Mouse (Mus musculus): ENCODE results near the gene Dtnb.

Gene Dtnb

DNA sequence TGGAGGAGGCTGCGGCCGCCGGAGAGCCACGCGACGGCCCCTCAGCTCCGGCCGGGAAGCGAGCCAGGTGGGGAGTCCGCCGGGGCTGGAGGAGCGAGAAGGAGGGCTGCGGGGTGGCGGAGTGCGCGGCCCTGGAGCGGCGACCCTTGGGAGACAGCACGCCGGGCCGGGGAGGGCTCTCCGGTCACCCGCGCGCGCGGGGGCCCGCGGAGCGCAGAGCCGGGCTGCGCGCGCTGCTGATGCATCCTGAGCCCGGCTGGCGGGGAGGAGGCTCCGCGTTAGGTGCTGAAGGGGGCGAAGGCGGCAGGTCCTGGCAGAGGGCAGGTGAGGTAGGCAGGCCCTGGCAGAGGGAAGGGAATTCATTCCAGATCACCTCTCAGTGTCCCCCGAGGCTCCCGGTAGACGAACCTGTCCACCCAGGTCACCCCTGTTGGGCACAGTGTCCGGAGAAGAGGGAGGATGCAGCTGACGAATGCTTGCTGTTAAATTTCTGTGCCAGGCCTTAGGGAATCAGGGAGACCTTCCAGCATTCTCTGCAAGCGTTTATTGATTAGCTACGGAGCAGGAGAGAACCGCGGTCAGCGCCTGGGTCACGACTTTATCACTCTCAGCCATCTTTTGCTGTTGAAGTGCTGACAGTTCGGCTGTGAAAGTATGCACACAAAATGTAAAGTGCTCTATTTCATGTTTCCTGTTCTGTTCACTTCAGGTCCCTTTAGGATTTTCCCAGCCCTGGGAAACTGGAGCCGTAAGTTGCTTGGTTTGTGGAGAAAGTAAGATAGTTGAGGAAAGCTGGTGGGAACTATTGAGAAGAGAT is 608 bp downstream of the Dtnb start:
- peak; percentile 70 for DNase-seq (ENCODE audit: low read depth)

DNA sequence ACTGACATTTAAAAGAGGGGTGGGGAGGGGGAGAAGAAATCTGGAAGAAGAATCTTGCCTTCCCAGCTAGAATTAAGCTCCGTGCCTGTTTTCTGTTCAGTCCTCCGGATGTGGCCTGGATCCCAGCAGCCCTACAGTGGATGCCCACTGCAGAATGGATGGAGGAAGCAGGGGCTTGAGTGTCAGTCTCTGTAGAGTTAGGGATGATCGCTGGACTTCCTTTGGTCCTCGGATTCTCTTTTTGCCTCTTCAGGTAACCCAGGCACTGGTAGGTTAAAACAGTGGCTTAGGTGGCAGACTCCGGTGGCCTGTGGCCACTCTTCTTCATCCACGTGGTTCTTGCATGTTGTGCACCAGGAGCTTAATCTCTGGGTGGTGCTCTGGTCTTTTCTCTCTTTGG is 1.2 kb downstream of the Dtnb start:
- no peak for DNase-seq (ENCODE audit: low read depth)

DNA sequence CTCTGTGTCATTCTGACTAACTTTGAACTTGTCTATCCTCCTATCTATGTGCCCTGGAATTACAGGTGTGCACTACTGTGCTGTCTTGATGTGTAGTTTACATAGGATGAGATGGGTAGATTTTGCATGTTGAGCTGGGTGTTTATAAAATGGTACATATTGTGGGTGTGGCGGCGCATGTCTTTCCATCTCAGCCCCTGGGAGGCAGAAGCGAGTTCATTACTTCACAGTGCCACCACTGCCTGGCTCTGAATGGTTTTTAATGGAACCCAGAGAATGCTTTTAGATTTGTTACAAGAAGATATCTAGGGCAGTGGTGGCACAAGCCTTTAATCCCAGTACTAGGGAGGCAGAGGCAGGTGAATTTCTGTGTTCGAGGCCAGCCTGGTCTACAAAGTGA is 2.5 kb downstream of the Dtnb start:
- peak; percentile 45 for DNase-seq (ENCODE audit: low read depth)

DNA sequence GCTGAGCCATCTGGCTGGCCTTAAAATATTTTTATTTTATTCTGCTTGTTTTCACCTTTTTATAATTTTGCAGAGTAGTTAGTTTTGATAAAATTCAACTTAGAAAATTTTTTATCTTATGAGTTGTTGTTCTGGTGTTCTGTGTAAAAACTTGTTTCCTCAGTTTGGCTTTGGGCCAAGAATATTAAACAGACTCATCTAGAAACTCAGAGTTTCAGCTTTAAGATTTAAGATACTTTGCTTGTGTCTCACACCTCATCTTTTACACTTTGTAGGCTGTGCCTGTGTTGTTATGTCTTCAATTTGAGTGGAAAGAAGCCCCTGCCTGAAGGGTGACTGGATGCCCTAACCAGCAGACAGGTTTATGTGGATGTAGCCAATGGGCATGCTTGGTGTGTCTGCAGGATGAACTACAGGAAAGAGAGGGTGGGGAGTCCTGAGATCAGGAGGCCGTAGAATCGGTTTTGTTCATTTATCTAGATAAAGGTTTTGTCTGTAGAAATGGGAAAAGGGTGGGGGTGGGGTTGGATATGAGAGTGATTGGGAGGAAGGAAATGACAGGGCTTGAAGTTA is 7.9 kb downstream of the Dtnb start:
- peak; percentile 43 for DNase-seq (ENCODE audit: low read depth)

DNA sequence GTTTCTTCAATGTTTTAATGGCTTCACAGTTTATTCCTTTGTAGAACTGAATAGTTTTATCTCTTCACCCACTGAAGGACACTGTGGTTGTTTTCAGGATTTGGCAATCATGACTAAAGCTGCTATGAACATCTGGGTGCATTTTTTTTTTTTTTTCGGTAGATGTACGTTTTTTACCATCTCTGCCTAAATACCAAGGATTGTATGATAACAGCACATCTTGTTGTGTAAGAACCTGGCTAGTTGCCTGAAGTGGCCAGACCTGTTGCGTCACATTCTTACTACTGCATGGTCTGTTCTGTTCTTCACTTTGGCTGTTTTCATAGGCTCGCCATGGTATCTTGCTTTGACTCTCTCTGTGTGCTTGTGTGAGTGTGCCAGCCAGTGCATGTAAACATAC is 10.4 kb downstream of the Dtnb start:
- peak; percentile 95 for DNase-seq (ENCODE audit: low read depth)

DNA sequence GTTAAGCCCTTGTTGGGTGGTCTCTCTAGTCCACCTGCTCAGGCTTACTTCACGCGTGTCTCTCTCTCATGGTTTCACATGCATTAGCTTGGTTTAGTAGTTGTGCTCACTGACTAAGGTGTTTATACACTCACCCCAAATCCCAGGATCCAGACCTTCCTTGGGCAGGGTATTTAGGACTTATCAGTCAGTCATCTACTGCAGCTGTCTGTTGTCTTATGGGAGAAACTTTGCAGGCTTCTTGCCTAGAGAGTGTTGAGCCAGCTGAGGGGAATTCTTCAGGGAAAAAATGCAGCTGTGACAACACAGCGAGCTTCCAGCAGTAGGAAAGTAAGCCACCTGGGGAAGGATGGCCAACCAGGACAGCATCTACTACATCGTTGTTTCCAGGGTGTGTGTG is 13.3 kb downstream of the Dtnb start:
- no peak for DNase-seq (ENCODE audit: low read depth)

DNA sequence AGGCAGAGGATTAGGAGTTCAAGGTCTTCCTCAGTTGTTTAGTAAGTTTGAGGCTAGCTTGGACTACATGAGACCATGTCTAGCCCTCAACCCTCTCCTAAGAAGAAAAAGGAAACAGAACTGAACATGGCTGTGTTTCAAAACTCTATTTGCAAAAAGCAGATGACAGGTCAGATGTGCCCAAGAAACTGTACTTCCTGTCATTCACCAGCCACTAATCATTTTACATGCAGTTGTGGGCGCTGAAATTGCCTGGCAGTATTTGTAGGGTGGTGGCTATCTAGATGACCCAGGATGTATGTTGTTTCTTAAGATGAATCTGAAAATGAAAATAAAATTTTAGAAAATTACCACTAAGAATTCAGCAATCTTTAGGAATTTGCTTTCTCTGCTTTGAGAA is 14.8 kb downstream of the Dtnb start:
- no peak for DNase-seq (ENCODE audit: low read depth)

DNA sequence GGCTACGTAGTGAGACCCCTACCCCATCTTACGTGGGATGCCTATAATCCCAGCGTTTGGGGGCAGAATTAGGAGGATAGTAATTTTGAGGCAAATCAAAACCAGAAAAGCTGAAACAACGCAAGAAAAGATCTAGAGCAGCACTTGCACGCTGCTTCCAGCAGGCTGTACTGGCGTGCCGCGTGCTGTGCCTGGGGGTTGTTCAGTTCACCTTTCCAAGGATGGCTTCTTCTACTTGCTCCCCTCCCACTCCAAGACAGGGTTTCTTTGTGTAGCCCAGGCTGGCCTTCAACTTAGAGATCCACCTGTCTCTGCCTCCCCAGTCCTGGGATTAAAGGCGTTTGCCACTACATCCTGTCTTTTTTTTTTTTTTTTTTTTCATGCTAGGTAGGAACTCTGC is 17.9 kb downstream of the Dtnb start:
- DNase-seq (ENCODE audit: low read depth) = no peak

DNA sequence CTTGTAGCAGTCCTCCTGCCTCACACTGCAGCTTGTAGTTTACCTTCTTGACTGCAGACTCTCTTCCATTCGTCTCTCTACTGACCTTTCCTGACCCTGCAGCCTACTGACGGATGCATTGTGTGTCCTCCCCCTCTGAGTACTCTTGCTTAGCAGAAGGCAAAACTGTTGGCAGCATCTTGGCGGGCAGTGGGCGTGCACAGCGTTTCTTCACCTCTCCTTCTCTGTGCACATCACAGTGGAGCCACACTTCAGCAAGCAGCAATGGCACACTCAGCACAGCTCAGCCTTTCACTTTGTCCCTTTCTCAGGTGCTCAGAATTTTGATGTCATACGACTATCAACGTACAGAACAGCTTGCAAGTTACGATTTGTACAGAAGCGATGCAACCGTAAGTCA is 19.4 kb downstream of the Dtnb start:
- DNase-seq (ENCODE audit: low read depth) = no peak

DNA sequence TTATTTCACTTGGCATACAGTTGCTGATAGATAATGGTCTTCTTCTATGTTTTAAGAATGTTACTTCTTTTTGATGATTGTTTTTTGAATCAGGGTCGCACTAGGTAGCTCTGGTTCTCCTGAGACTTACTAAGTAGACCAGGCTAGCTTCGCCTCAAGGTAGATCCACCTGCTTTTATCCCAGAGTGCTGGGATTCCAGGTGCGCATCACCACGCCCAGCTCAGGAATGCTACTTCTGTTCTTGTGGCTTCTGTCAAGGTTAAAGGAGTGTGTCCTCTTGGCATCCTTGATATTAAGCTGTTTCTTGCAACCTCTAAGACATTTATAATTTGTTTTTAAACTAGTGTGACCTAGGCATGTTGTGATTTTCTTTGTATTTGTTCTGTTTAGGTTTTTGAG is 30.6 kb downstream of the Dtnb start:
- DNase-seq (ENCODE audit: low read depth) = no peak

DNA sequence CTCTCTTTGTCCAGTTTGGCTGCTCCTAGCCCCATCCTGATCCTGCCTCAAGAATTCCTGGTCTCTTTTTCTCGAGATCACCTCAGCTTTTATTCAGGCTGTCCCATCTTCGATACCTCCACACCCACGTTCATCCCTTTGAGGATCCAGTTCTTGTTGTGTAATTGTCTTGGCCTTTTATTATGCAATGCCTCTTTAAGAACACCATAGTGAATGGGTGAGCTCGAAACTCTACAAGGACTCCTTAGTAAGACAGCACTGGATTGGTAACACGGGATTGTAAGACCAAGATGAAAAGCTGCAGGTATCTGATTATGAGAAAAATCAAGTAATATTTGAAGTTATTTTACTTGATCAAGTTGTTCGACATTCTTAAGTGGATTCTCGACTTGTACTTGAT is 34.0 kb downstream of the Dtnb start:
- DNase-seq (ENCODE audit: low read depth) = no peak

DNA sequence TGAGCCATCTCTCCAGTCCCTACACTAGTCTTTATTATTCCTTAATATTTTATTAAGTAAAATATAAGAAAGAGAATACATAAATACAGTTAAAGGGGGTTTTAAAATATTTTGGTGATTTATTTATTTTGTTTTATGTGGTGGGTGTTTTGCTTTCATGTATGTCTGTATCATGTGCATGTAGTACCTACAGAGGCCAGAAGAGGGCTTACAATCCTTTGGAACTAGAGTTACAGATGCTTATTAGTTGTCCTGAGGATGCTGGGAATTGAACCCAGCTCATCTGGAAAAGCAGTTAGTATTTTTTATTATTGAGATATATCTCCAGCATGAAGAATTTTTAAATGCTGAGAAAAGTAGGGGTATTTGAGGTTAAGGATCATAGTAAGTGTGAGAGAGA is 37.6 kb downstream of the Dtnb start:
- DNase-seq (ENCODE audit: low read depth) = peak; percentile 51

DNA sequence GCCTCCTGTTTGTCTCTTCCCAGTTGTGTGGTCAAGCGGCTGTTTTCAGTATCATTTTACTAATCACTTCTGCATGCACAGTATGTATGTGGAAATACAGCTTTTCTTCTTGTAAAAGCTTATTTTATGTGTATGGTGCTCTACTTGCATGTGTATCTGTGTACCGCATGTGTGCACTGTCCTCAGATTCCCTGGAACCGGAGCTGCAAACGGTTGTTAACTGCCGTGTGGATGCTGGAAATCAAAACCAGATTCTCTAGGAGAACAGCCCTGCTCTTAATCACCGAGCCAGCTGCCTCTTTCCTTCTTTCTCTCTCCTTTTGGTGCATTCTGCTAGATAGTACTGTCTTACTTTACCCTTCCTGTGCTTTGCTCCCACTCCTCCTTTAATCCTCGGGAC is 39.7 kb downstream of the Dtnb start:
- DNase-seq (ENCODE audit: low read depth) = peak; percentile 59

DNA sequence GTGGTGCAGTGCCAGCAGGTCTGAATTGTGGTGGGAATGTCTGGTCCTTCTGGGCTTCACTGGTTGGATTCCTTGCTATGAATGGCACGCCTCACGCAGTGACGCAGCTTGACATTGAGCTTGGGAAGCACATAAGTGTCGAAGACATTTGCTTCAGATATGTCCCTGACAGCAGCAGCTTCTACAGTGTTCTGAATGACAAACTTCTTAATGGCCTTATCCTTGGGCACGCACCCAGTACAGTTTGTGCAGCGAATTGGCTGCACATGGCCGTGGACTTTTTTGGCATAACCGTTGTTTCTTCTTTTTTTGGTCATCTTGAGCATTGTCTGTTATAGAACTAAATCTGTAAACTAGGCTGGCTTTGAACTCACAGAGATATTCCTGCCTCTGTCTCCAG is 42.9 kb downstream of the Dtnb start:
- no peak for DNase-seq (ENCODE audit: low read depth)

DNA sequence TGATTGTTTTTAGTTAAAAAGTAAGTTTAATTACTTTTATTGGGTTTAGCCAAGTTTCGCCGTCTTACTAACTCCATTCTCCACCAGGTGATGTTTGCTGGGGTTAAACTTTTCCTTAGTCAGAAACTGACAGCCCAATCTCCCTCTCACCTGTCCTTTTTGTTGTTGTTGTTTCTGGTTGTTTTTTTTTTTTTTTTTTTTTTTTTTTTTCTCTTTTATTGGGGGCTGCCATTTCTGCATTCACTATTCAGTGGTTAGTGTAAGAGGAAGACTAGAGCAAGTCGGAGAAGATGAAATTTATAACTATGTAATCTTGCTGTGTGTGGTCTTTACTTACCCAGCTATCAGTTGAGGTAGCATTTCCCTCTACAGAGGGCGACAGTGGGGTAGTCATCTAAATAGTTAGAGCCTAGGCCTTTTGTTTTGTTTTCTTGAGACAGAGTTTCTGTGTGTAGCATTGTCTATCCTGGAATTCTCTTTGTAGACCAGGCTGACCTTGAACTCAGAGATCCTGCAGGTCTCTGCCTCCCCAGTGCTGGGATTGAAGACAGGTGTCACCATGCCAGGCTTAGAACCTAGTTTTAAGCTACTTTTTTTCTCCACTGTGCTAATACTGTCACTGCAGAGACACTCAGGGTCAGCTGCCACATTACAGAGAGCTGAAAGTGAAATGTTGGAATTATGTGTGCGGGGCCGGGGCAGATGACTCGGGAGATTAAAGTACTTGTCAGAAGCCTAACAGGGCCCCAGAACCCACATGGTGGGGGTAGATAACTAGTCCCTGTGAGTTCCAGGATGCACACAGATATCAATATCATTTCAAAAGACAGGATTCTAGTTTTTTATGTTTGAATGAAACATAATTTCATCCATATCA is 46.2 kb downstream of the Dtnb start:
- DNase-seq (ENCODE audit: low read depth) = no peak

DNA sequence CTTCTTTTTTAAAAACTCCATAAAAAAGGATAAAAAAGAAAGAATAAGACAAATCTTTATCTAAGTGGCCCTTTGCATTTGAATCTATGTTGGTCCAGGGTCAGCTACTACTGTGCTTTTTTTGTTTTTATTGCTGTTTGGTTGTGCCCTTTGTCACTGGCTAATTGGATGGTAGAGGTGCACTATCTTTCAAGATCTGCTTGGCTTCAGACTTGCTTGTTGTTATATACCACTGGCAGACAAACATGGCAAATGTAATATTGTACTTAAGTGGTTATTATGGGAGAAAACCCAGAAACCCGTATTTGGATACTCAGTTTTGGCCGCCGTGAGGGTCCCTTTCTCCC is 46.8 kb downstream of the Dtnb start:
- DNase-seq (ENCODE audit: low read depth) = no peak

DNA sequence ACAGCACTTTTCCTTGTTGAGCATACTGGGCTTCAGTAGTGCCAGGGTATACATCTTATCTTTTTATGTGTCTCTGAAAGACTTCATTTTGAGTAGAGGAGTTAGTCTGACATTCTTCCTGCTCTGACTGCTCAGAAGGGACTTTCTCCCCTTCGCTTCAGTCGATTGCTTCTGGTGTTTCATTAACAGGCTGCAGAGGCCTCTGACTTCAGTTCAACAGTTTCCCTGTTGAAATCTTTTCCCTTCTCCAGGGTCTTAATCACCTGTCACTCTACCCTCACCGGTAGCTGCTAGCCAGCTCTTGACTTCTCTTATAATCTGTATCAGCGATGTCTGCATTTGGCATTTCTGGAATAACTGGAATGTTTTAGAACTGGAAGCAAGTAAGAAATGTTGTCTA is 54.7 kb downstream of the Dtnb start:
- no peak for DNase-seq (ENCODE audit: low read depth)

DNA sequence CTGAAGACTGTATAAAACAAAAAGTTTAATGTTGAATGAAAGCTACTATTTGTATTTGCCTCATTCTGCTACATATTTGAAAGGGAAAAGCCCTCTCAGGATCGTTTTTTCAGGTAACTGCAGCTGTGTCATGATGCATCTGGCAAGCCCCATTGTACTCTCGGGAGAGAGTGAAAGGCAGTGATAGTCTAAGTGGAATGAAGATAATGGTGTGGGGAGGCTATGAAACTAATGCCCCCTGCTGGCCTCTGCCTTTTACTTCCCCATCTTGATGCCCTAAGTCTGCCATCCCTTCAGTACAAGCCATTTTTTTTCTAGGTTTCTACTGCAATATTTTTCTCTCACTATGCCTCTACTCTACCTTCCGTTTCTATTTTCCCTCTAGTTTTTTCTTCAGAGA is 69.8 kb downstream of the Dtnb start:
- peak; percentile 70 for DNase-seq (ENCODE audit: low read depth)

DNA sequence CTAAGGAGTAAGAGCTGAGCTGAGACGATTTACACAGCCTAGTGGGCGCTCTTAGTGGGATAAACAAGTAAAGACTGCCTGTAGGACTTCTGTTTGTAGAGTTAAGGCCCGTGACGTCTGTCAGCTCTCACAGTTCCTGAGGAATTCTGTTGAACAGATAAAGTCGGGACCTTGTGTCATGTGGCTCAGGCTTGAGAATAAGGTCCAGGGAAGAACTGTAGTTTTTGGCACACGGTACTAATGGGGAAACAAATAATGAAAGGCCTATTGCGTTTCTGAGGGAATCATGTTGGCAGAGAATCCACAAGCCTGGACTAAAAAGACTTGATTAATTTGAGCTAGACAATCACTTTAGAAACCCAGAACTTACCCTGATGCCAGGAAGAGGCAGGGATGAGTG is 84.6 kb downstream of the Dtnb start:
- no peak for DNase-seq (ENCODE audit: low read depth)

DNA sequence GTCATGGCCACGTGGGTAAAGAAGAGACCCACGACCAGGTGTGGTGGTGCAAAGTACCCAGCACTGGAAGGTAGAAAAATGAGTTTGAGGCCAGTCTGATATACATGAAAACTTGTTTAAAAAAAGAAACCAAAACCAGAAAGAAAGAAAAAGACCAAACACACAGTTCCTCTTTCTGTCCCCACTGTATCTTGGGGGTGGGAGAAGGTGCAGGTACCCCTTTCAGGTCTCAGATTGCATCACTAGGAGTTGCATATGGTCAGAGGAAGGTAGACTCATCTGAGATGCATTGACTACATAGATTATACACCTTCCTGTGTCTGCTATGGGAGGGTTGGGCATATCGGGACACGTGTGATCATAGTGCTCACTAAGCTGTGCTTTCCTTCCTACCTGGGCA is 85.1 kb downstream of the Dtnb start:
- DNase-seq (ENCODE audit: low read depth) = no peak

DNA sequence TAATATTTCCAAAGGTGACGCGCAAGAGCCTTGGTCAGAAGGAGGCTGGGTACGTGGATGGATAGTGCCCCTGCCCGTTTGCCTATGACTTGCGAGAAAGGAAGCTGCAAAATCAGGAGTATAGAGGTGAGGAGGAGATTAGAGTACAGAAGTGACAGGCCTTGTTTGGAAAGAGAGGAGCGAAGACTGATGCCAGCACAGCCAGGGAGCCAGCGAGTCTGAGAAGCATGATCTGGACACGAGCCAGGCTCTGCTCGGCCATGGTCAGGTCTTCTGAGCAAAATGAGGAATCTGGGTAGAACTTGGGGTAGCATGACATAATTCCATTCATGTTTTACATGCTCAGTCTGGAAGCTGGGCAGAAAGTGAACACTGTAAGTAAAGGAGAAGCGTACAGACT is 85.6 kb downstream of the Dtnb start:
- no peak for DNase-seq (ENCODE audit: low read depth)

DNA sequence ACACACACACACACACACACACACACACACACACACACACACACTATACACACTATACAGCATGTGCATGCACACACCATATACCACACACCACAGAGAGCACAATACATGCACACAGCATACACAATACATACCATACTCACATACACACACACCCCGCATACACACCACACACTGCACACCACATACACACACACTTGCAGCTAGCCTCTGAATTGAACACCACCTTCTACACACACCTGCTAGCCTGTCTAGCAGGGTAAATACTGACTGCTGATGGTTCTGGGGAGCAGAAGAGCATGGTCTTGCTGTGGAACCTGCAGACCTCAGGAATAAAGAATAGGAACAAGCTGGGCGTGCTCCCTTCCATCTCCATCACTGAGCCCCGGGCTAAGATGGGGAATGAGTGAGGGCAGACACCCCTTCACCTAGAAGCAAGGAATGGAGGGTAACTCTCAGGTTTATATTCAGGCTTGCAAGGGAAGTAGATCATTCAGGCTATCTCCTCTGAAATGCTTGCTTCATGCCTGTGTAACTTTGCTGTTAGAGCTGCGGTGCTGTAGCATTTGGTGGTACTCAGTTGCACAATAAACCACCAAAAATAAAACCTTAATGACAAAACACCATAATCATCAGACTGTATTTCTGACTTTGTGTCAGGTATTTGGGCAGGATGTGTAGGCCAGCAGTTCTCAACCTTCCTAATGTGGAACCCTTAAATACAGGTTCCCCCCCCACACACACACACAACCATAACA is 87.6 kb downstream of the Dtnb start:
- no peak for DNase-seq (ENCODE audit: low read depth)
